Mouse (Mus musculus): Measurements from ENCODE around the gene Lyrm4.

Lyrm4 gene

GRCm38 (mm10) chr13:36096684-36097383, 20.5 kb downstream of the Lyrm4 start:
- no peak for DNase-seq

DNA sequence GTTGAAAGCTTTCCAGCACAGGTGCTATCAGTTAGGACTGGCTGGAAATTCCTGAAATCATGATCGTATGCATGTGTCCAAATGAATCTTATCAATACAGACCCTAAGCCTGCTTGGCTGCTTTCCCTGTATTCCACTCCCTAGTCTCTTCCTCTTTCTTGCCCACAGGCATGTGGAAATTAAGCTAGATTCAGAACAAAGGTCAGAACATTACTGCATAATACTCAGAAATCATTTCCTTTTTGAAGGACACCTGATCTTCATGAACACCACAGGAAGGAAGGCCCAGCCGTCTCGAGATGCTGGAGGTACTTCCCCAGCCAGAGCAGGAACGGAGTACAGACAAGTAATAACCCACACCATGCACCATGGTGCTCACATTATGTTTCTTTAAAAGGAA, 29.2 kb downstream of the Lyrm4 start:
- DNase-seq = no peak

- DNase-seq = no peak
These were observed 29.9 kb downstream of the Lyrm4 start for GRCm38 (mm10) chr13:36087427-36087826.

- DNase-seq = no peak
These were observed 30.5 kb downstream of the Lyrm4 start for GRCm38 (mm10) chr13:36086608-36087391.

GRCm38 (mm10) chr13:36085971-36086370, 31.4 kb downstream of the Lyrm4 start:
- no peak for DNase-seq

DNA sequence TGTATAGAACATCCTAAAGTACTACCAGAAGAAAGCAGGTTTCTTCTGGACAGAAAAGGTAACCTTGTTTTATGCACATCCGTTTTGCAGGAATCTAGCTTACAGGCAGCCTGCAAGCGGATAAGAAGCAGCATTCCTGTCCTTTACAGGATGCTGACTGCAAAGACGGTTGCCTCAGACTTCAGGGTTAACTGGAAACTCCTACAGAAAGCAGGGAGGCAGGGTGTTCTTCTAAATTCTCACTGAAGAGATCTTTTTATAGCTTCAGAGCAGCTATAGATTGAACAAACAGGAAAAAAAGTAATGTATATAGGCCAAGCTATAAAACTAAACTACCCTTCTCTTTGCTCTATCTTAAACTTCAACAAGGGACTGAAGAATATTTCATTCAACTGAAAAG, 32.6 kb downstream of the Lyrm4 start:
- DNase-seq = no peak

GRCm38 (mm10) chr13:36081591-36081990, 35.7 kb downstream of the Lyrm4 start:
- DNase-seq = no peak

GRCm38 (mm10) chr13:36074484-36074883, 42.8 kb downstream of the Lyrm4 start:
- no peak for DNase-seq

DNA sequence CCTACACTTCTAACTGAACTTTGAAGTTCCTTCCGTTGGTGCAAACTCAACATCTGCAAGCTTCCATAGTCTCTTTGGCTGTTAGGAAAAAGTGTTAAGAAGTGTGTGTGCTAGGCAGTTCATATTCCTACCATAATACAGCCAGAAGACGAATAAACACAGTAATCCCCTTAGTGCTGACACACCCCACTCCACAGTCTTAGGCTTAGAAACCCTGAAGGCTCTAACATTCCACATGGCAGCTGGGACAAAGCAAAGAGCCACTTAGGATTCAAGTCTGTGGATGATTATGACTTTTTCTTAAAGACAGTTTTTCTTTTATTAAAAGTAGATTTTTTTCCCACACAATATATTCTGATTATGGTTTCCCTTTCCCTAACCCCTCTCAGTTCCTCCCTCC, 50.6 kb downstream of the Lyrm4 start:
- DNase-seq = no peak

DNA sequence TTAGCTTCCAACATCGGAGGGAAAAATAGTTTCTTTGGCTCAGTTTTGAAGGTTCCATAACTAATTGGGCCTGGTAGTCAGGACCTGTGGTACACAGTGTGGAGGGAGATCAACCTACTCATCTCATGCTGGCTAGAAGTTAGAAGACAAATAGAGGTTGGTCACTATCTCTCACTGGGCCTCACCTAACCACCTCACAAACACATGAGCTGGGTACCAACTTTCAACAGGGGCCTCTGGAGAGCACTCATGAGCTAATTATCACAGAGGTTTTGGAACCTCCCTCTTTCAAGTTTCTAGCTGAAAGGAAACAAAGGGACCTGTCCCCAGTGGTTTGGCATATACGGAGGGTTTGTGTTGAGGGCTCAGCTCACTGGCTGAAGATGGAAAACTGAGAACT, 59.8 kb downstream of the Lyrm4 start:
- no peak for DNase-seq

DNA sequence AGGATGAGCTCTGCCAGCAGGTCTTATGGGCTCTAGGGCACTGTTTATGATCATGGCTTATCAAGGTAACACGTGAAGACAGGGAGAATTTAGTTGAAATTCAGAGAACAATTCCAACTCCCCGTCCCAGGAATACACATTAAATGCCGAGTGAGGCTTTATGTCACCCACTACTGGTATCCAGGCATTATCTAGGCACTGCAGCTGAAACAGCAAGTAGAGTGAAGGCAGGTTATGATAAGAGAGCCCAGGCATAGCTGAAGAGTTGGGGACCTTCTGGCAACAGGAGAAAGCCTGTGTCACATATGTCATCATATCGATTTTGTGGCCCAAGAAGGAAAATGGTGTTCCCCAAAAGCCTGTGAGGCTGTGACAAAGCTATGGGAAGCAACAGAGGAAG, 60.4 kb downstream of the Lyrm4 start:
- no peak for DNase-seq

DNA sequence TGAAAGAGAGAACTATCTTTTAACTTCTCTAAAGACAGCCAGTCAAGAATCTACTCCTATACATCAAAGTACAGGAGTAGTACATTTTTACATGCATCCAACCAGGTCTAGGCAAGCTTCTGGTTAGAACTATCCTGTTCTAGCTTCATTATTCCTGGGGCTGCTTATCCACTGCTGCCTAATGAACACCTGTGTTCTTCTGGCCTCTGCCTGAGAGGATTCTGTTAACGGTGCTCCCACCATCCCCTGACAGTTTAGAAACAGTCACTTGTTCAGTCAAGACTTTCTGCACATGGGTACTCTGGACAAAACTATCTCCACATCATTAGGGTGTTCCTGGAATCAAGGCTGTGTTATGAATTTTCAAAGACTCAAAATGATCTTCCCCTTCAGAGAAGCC, 60.8 kb downstream of the Lyrm4 start:
- DNase-seq = no peak

GRCm38 (mm10) chr13:36035528-36035927, 81.8 kb downstream of the Lyrm4 start:
- DNase-seq = no peak

- DNase-seq = no peak
These were observed 85.4 kb downstream of the Lyrm4 start for GRCm38 (mm10) chr13:36031959-36032358.

GRCm38 (mm10) chr13:36019309-36020274, 97.7 kb downstream of the Lyrm4 start:
- DNase-seq = peak; percentile 88

- DNase-seq = no peak
These were observed 99.3 kb downstream of the Lyrm4 start for GRCm38 (mm10) chr13:36018017-36018416.

GRCm38 (mm10) chr13:36015636-36016035, 101.7 kb downstream of the Lyrm4 start:
- no peak for DNase-seq

- no peak for DNase-seq
These were observed 107.3 kb downstream of the Lyrm4 start for GRCm38 (mm10) chr13:36009981-36010380.

- no peak for DNase-seq
These were observed 116.5 kb downstream of the Lyrm4 start for GRCm38 (mm10) chr13:36000798-36001197.

GRCm38 (mm10) chr13:35997606-35998005, 119.7 kb downstream of the Lyrm4 start:
- DNase-seq = no peak

- DNase-seq = no peak
These were observed 121.5 kb downstream of the Lyrm4 start for GRCm38 (mm10) chr13:35995696-35996426.

DNA sequence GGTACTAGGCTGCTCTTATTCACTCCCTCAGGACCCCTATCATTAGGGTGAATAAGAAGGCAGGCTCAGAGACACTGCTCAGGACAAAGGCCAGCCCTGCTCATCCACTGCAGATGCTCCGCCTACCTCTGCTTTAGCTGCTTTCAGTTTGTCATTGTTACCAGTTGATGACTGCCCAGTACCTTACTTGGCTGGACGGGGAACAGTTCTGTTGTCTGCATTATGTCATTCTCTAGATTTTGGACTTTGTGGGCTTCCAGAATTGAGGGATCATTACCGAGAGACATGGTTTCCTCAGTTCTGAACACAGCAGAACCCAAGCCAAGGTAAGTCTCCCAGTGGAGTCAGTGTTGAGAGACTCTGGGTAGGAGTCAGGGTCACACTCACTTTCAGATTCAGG, 122.1 kb downstream of the Lyrm4 start:
- no peak for DNase-seq

GRCm38 (mm10) chr13:35994067-35994466, 123.3 kb downstream of the Lyrm4 start:
- peak; percentile 90 for DNase-seq
